Mouse (Mus musculus) megakaryocyte, embryonic 14.5 days (primary cell): ENCODE results near the gene Ttll10. TPM values are rescaled to one million over a fixed set of nuclear protein-coding genes. Genes with fewer than 3 reads are reported as not detected.

Experiments used
- H3K27me3 ChIP-seq: replicated peaks from 2 replicates; pipeline ENCODE3; 2012; ENCODE audit warnings: inconsistent platforms
- H3K36me3 ChIP-seq: replicated peaks from 2 replicates; pipeline ENCODE3; 2012; ENCODE audit warnings: low read length, inconsistent platforms, mixed read lengths
- H3K4me1 ChIP-seq: 2 replicates; pipeline ENCODE4 v1.6.1; 2012; ENCODE audit warnings: inconsistent platforms
- H3K4me3 ChIP-seq: replicated peaks from 2 replicates; pipeline ENCODE3; 2012; ENCODE audit warnings: moderate library complexity, mild to moderate bottlenecking, inconsistent platforms
- H3K9me3 ChIP-seq: 2 replicates; pipeline ENCODE4 v1.6.1; 2012; ENCODE audit warnings: inconsistent platforms
- FLI1 ChIP-seq: IDR thresholded peaks from 2 replicates; pipeline ENCODE4 v1.6.1; 2012; ENCODE audit warnings: low read length, inconsistent platforms, mixed read lengths
- GATA1 ChIP-seq: IDR thresholded peaks from 3 replicates; pipeline ENCODE4 v1.6.1; 2012; ENCODE audit warnings: mixed read lengths, low read length, inconsistent platforms, borderline replicate concordance
- polyA plus RNA-seq: library from polyadenylated mRNA; stranded (reverse); fragments of >175 nt; gene quantifications from 2 replicates; pipeline ENCODE4 v1.2.3, GENCODE M21; 2012; ENCODE audit warnings: low replicate concordance; ENCODE audit not compliant: insufficient read depth

Ttll10 gene
- polyA plus RNA-seq, 1 experiment: not detected

GRCm38 (mm10) chr4:156008369-156008768 lies 50.8 kb downstream of the Ttll10 start:
- Histone ChIP-seq H3K4me3 (no peak overlapping the region), H3K36me3 (peaks cover 96% of the 10 kb centered on the region), H3K4me1 (peaks cover 12% of the 10 kb centered on the region; the same call in 1 of the 2 replicates), H3K9me3 (no peaks in the 10 kb centered on the region), H3K27me3 (no peaks in the 10 kb centered on the region)
- TF ChIP-seq GATA1 (no peak), FLI1 (no peak)

GRCm38 (mm10) chr4:156004109-156004508 lies 55.1 kb downstream of the Ttll10 start:
- no peaks in the 10 kb centered on the region for H3K27me3 ChIP-seq
- peaks cover 92% of the 10 kb centered on the region for H3K36me3 ChIP-seq
- TF ChIP-seq GATA1 (no peak), FLI1 (no peak)
- no peak overlapping the region for H3K4me3 ChIP-seq
- no peaks in the 10 kb centered on the region for H3K9me3 ChIP-seq
- H3K4me1 ChIP-seq: 0 out of 2 replicates have a peak, but pooled peaks cover 3% of the 10 kb centered on the region

GRCm38 (mm10) chr4:155993606-155994005 lies 65.6 kb downstream of the Ttll10 start:
- H3K36me3 ChIP-seq: peaks cover 42% of the 10 kb centered on the region
- TF ChIP-seq FLI1: no peak
- no peak for TF ChIP-seq GATA1
- no peaks in the 10 kb centered on the region for H3K27me3 ChIP-seq
- peak overlapping the region; percentile 97 for H3K4me3 ChIP-seq
- H3K4me1 ChIP-seq: peaks cover 57% of the 10 kb centered on the region
- no peaks in the 10 kb centered on the region for H3K9me3 ChIP-seq

GRCm38 (mm10) chr4:155992906-155993547 lies 66.2 kb downstream of the Ttll10 start:
- Histone ChIP-seq H3K9me3 (no peaks in the 10 kb centered on the region), H3K4me3 (peak overlapping the region; percentile 97), H3K27me3 (no peaks in the 10 kb centered on the region), H3K36me3 (peaks cover 37% of the 10 kb centered on the region), H3K4me1 (peaks cover 60% of the 10 kb centered on the region)
- TF ChIP-seq FLI1: no peak
- TF ChIP-seq GATA1: no peak

- Histone ChIP-seq H3K36me3 (peaks cover 30% of the 10 kb centered on the region), H3K4me3 (peak within 1 kb of the TSS; percentile 99), H3K9me3 (no peaks in the 10 kb centered on the region), H3K4me1 (peaks cover 55% of the 10 kb centered on the region), H3K27me3 (no peaks in the 10 kb centered on the region)
- TF ChIP-seq GATA1: no peak
- TF ChIP-seq FLI1: no peak
These were observed 66.8 kb downstream of the Ttll10 start, which contains the start of the genes B3galt6 and Sdf4 for GRCm38 (mm10) chr4:155992241-155992905. Gene B3galt6 (minus strand): TSS chr4:155992649. Gene Sdf4 (plus strand): TSS chr4:155992872.

- H3K9me3 ChIP-seq: no peaks in the 10 kb centered on the region
- H3K27me3 ChIP-seq: no peaks in the 10 kb centered on the region
- TF ChIP-seq FLI1 (no peak), GATA1 (no peak)
- H3K4me1 ChIP-seq: peaks cover 51% of the 10 kb centered on the region
- peak overlapping the region; percentile 99 for H3K4me3 ChIP-seq
- H3K36me3 ChIP-seq: peaks cover 25% of the 10 kb centered on the region
These were observed 67.3 kb downstream of the Ttll10 start for GRCm38 (mm10) chr4:155991908-155992230.

GRCm38 (mm10) chr4:155991211-155991907 lies 67.9 kb downstream of the Ttll10 start:
- Histone ChIP-seq H3K27me3 (no peaks in the 10 kb centered on the region), H3K4me1 (peaks cover 46% of the 10 kb centered on the region)

More at GRCm38 (mm10) chr4:155991211-155991907, 67.9 kb downstream of the Ttll10 start:
- H3K36me3 ChIP-seq: peaks cover 20% of the 10 kb centered on the region
- TF ChIP-seq GATA1 (no peak), FLI1 (no peak)
- peak overlapping the region; percentile 99 for H3K4me3 ChIP-seq
- no peaks in the 10 kb centered on the region for H3K9me3 ChIP-seq

Other genes starting within 250 kb of the Ttll10 start
- gene Ccnl2, start 246.9 kb downstream of the Ttll10 start, polyA plus RNA-seq: 8.4 and 15.4 TPM in 2 replicates
- gene Aurkaip1, start 228.1 kb downstream of the Ttll10 start, polyA plus RNA-seq: 60.6 and 341 TPM in 2 replicates
- gene Mxra8, start 219.7 kb downstream of the Ttll10 start, polyA plus RNA-seq: 0.13 TPM in 1 of 2 replicates, not detected in the other
- 29.5 and 68.0 TPM in 2 replicates for gene Dvl1, start 212.0 kb downstream of the Ttll10 start, polyA plus RNA-seq
- 0.22 and 1.7 TPM in 2 replicates for gene Tas1r3, start 196.1 kb downstream of the Ttll10 start, polyA plus RNA-seq
- gene Cptp, start 190.0 kb downstream of the Ttll10 start, polyA plus RNA-seq: 1.5 and 3.5 TPM in 2 replicates
- 12.5 and 14.1 TPM in 2 replicates for gene Ints11, start 189.9 kb downstream of the Ttll10 start, polyA plus RNA-seq
- 99.4 and 450 TPM in 2 replicates for gene Pusl1, start 167.6 kb downstream of the Ttll10 start, polyA plus RNA-seq
- 33.2 and 58.6 TPM in 2 replicates for gene Acap3, start 167.6 kb downstream of the Ttll10 start, polyA plus RNA-seq
- gene Ube2j2, start 115.6 kb downstream of the Ttll10 start, polyA plus RNA-seq: 90.8 and 106 TPM in 2 replicates
- gene C1qtnf12, start 97.1 kb downstream of the Ttll10 start, polyA plus RNA-seq: 30.2 and 64.1 TPM in 2 replicates
- gene B3galt6, start 66.8 kb downstream of the Ttll10 start, polyA plus RNA-seq: 3.3 and 5.3 TPM in 2 replicates
- gene Sdf4, start 66.5 kb downstream of the Ttll10 start, polyA plus RNA-seq: 29.6 and 45.2 TPM in 2 replicates
- 2.3 and 9.4 TPM in 2 replicates for gene Tnfrsf4, start 45.6 kb downstream of the Ttll10 start, polyA plus RNA-seq
- gene Tnfrsf18, start 33.2 kb downstream of the Ttll10 start, polyA plus RNA-seq: 2.9 TPM in 1 of 2 replicates, not detected in the other
- gene 9430015G10Rik, start 50.6 kb upstream of the Ttll10 start, polyA plus RNA-seq: 1.6 and 2.1 TPM in 2 replicates
- 0.83 and 1.3 TPM in 2 replicates for gene Rnf223, start 71.1 kb upstream of the Ttll10 start, polyA plus RNA-seq
- 0.71 and 2.3 TPM in 2 replicates for gene Agrn, start 138.1 kb upstream of the Ttll10 start, polyA plus RNA-seq
- 48.7 TPM in 1 of 2 replicates, not detected in the other for gene Isg15, start 141.4 kb upstream of the Ttll10 start, polyA plus RNA-seq
- 0.89 and 3.4 TPM in 2 replicates for gene AW011738, start 143.9 kb upstream of the Ttll10 start, polyA plus RNA-seq
- gene Perm1, start 156.5 kb upstream of the Ttll10 start, polyA plus RNA-seq: not detected in 2 replicates
- gene Plekhn1, start 175.4 kb upstream of the Ttll10 start, polyA plus RNA-seq: 16.1 and 21.9 TPM in 2 replicates
- gene Noc2l, start 176.6 kb upstream of the Ttll10 start, polyA plus RNA-seq: 9.1 and 29.6 TPM in 2 replicates
- gene Samd11, start 196.2 kb upstream of the Ttll10 start, polyA plus RNA-seq: 2.5 TPM in 1 of 2 replicates, not detected in the other